Mouse (Mus musculus) bone marrow macrophage, adult 2 months (primary cell): Measurements from ENCODE around the gene Zbtb8a.

ENCODE experiments used
- CTCF ChIP-seq: IDR thresholded peaks from 2 replicates; pipeline ENCODE4 v1.5.1; 2012; ENCODE audit warnings: low read depth, mild to moderate bottlenecking, low read length, moderate library complexity
- POLR2A ChIP-seq: IDR thresholded peaks from 2 replicates; pipeline ENCODE4 v1.6.1; 2012; ENCODE audit warnings: mild to moderate bottlenecking, low read depth, low read length, borderline replicate concordance

GRCm38 (mm10) chr4:129383586-129383985, 5.7 kb upstream of the Zbtb8a start:
- TF ChIP-seq CTCF, result no peak
- no peak for TF ChIP-seq POLR2A
